Mouse (Mus musculus) heart, embryonic 12.5 days (tissue): ENCODE measurements around the gene Slc46a2. TPM values are rescaled to one million over a fixed set of nuclear protein-coding genes. Genes with fewer than 3 reads are reported as not detected.
A peak's percentile ranks its signal among the peaks of the same experiment; 100 is the strongest.

Source experiments
- ATAC-seq: fragments of 200-750 bp; cut with Nextera tagmentation; 2 replicates; pipeline ENCODE4 v1.8.0; 2017; ENCODE audit warnings: moderate TSS enrichment, moderate library complexity; ENCODE audit not compliant: insufficient number of reproducible peaks, low FRiP score
- H3K27ac ChIP-seq: fragments of 300-500 bp; sonication (generic); 2 replicates; pipeline ENCODE4 v1.5.1; 2016; ENCODE audit warnings: mild to moderate bottlenecking, moderate library complexity; ENCODE audit not compliant: poor library complexity, severe bottlenecking
- H3K27me3 ChIP-seq: fragments of 300-500 bp; sonication (generic); replicated peaks from 2 replicates; pipeline ENCODE4 v1.6.1; 2016; ENCODE audit warnings: mild to moderate bottlenecking, moderate library complexity
- H3K36me3 ChIP-seq: fragments of 300-500 bp; sonication (generic); 2 replicates; pipeline ENCODE4 v1.6.1; 2016; ENCODE audit warnings: mild to moderate bottlenecking, moderate library complexity
- H3K4me1 ChIP-seq: fragments of 300-500 bp; sonication (generic); replicated peaks from 2 replicates; pipeline ENCODE4 v1.6.1; 2016; ENCODE audit warnings: mild to moderate bottlenecking
- H3K4me2 ChIP-seq: fragments of 300-500 bp; sonication (generic); 2 replicates; pipeline ENCODE4 v1.6.1; 2016; ENCODE audit warnings: mild to moderate bottlenecking, moderate library complexity
- H3K4me3 ChIP-seq: fragments of 300-500 bp; sonication (generic); 2 replicates; pipeline ENCODE4 v1.5.1; 2016; ENCODE audit warnings: mild to moderate bottlenecking
- H3K9ac ChIP-seq: fragments of 300-500 bp; sonication (generic); 2 replicates; pipeline ENCODE4 v1.6.1; 2016; ENCODE audit warnings: mild to moderate bottlenecking, moderate library complexity
- H3K9me3 ChIP-seq: fragments of 300-500 bp; sonication (generic); replicated peaks from 2 replicates; pipeline ENCODE4 v1.6.1; 2016; ENCODE audit warnings: mild to moderate bottlenecking, moderate library complexity
- WGBS: fragments of 180-500 bp; shearing (Covaris S2); methylation state at CpG from one replicate; pipeline ENCODE4 v1.1.7; 2016; 5-methylcytosine and 5-hydroxymethylcytosine counted together
- polyA plus RNA-seq: library from polyadenylated mRNA; unstranded; fragments of >200 nt; fragmentation: Nextera tagmentation; extraction: Ambion mirVana; gene quantifications from 2 replicates; pipeline ENCODE4 v1.2.1, GENCODE M21; 2016

Slc46a2 gene
- polyA plus RNA-seq, 1 experiment from 2014 or later, result not detected

- Histone ChIP-seq H3K36me3 (no peaks in the 10 kb centered on the region), H3K27me3 (no peaks in the 10 kb centered on the region), H3K4me3 (no peak overlapping the region), H3K9ac (no peak overlapping the region), H3K27ac (no peak overlapping the region), H3K9me3 (no peaks in the 10 kb centered on the region), H3K4me1 (peaks cover 23% of the 10 kb centered on the region), H3K4me2 (no peak overlapping the region)
- 62% methylated on average over 10 of the region's 10 CpGs for WGBS
- no peak for ATAC-seq
These were observed 7.1 kb downstream of the Slc46a2 start for GRCm38 (mm10) chr4:59907657-59908230.

GRCm38 (mm10) chr4:59907092-59907491 lies 7.8 kb downstream of the Slc46a2 start:
- ATAC-seq, result no peak
- no peaks in the 10 kb centered on the region for H3K27me3 ChIP-seq
- H3K4me2 ChIP-seq, result no peak overlapping the region
- H3K4me3 ChIP-seq, result no peak overlapping the region
- peaks cover 28% of the 10 kb centered on the region for H3K4me1 ChIP-seq
- H3K27ac ChIP-seq, result no peak overlapping the region
- H3K36me3 ChIP-seq, result no peaks in the 10 kb centered on the region
- no peaks in the 10 kb centered on the region for H3K9me3 ChIP-seq
- H3K9ac ChIP-seq, result no peak overlapping the region
- WGBS, result 86% methylated on average over 6 of the region's 6 CpGs

GRCm38 (mm10) chr4:59902547-59902946 lies 12.3 kb downstream of the Slc46a2 start:
- Histone ChIP-seq H3K27me3 (no peaks in the 10 kb centered on the region), H3K4me1 (peaks cover 45% of the 10 kb centered on the region), H3K4me2 (no peak overlapping the region), H3K36me3 (peaks cover 6% of the 10 kb centered on the region; the same call in 1 of the 2 replicates), H3K4me3 (no peak overlapping the region), H3K27ac (0 out of 2 replicates have a peak overlapping the region, but pooled peaks have one; percentile 35), H3K9ac (no peak overlapping the region), H3K9me3 (no peaks in the 10 kb centered on the region)
- ATAC-seq, result no peak
- WGBS, result 70% methylated on average over 6 of the region's 6 CpGs

- no peaks in the 10 kb centered on the region for H3K9me3 ChIP-seq
- no peaks in the 10 kb centered on the region for H3K27me3 ChIP-seq
- H3K9ac ChIP-seq, result no peak overlapping the region
- H3K36me3 ChIP-seq, result peaks cover 6% of the 10 kb centered on the region; the same call in 1 of the 2 replicates
- no peak for ATAC-seq
- 0 out of 2 replicates have a peak overlapping the region, but pooled peaks have one; percentile 35 for H3K27ac ChIP-seq
- no peak overlapping the region for H3K4me3 ChIP-seq
- WGBS, result 84% methylated on average over 6 of the region's 6 CpGs
- no peak overlapping the region for H3K4me2 ChIP-seq
- H3K4me1 ChIP-seq, result peaks cover 52% of the 10 kb centered on the region
These were observed 13.0 kb downstream of the Slc46a2 start for GRCm38 (mm10) chr4:59901810-59902209.

- H3K36me3 ChIP-seq, result peaks cover 24% of the 10 kb centered on the region
- no peak overlapping the region for H3K4me3 ChIP-seq
- H3K9me3 ChIP-seq, result no peaks in the 10 kb centered on the region
- no peak overlapping the region for H3K4me2 ChIP-seq
- H3K9ac ChIP-seq, result peak overlapping the region; percentile 31; the same call in 1 of the 2 replicates
- H3K27ac ChIP-seq, result peak overlapping the region; percentile 95
- H3K27me3 ChIP-seq, result no peaks in the 10 kb centered on the region
- 18% methylated on average over 9 of the region's 9 CpGs for WGBS
- peaks cover 39% of the 10 kb centered on the region for H3K4me1 ChIP-seq
- ATAC-seq, result peak; percentile 86
These were observed 16.3 kb downstream of the Slc46a2 start for GRCm38 (mm10) chr4:59898521-59898919.

GRCm38 (mm10) chr4:59897814-59898520 lies 16.9 kb downstream of the Slc46a2 start:
- no peak overlapping the region for H3K4me3 ChIP-seq
- H3K36me3 ChIP-seq, result peaks cover 24% of the 10 kb centered on the region
- peaks cover 35% of the 10 kb centered on the region for H3K4me1 ChIP-seq
- H3K27ac ChIP-seq, result peak overlapping the region; percentile 95
- H3K9ac ChIP-seq, result peak overlapping the region; percentile 31; the same call in 1 of the 2 replicates
- 53% methylated on average over 12 of the region's 12 CpGs for WGBS
- no peak overlapping the region for H3K4me2 ChIP-seq
- no peaks in the 10 kb centered on the region for H3K27me3 ChIP-seq
- no peaks in the 10 kb centered on the region for H3K9me3 ChIP-seq
- ATAC-seq, result 0 out of 2 replicates have a peak, but pooled peaks have one; percentile 1

GRCm38 (mm10) chr4:59896000-59896399 lies 18.9 kb downstream of the Slc46a2 start:
- Histone ChIP-seq H3K4me3 (no peak overlapping the region), H3K27ac (no peak overlapping the region), H3K4me2 (no peak overlapping the region), H3K9ac (no peak overlapping the region), H3K9me3 (no peaks in the 10 kb centered on the region), H3K4me1 (peaks cover 35% of the 10 kb centered on the region), H3K27me3 (no peaks in the 10 kb centered on the region), H3K36me3 (peaks cover 23% of the 10 kb centered on the region)
- 72% methylated on average over 5 of the region's 5 CpGs for WGBS
- no peak for ATAC-seq

- Histone ChIP-seq H3K9me3 (no peaks in the 10 kb centered on the region), H3K9ac (no peak overlapping the region), H3K4me2 (no peak overlapping the region), H3K36me3 (peaks cover 18% of the 10 kb centered on the region), H3K4me3 (no peak overlapping the region), H3K27me3 (no peaks in the 10 kb centered on the region), H3K4me1 (peaks cover 38% of the 10 kb centered on the region), H3K27ac (peak overlapping the region; percentile 9)
- no peak for ATAC-seq
- WGBS, result 87% methylated on average over 3 of the region's 3 CpGs
These were observed 19.8 kb downstream of the Slc46a2 start for GRCm38 (mm10) chr4:59894977-59895575.

- no peak overlapping the region for H3K9ac ChIP-seq
- no peak overlapping the region for H3K4me2 ChIP-seq
- H3K4me1 ChIP-seq, result peaks cover 44% of the 10 kb centered on the region
- WGBS, result 71% methylated on average over 8 of the region's 8 CpGs
- H3K27me3 ChIP-seq, result no peaks in the 10 kb centered on the region
- peaks cover 18% of the 10 kb centered on the region for H3K36me3 ChIP-seq
- no peak for ATAC-seq
- no peaks in the 10 kb centered on the region for H3K9me3 ChIP-seq
- H3K4me3 ChIP-seq, result no peak overlapping the region
- H3K27ac ChIP-seq, result peak overlapping the region; percentile 10; the same call in 1 of the 2 replicates
These were observed 20.4 kb downstream of the Slc46a2 start for GRCm38 (mm10) chr4:59894415-59894814.

- no peak overlapping the region for H3K4me3 ChIP-seq
- H3K36me3 ChIP-seq, result peaks cover 18% of the 10 kb centered on the region
- H3K4me1 ChIP-seq, result peaks cover 30% of the 10 kb centered on the region
- H3K27me3 ChIP-seq, result no peaks in the 10 kb centered on the region
- ATAC-seq, result no peak
- no peak overlapping the region for H3K4me2 ChIP-seq
- H3K9ac ChIP-seq, result no peak overlapping the region
- 90% methylated on average over 5 of the region's 5 CpGs for WGBS
- H3K9me3 ChIP-seq, result no peaks in the 10 kb centered on the region
- no peak overlapping the region for H3K27ac ChIP-seq
These were observed 22.1 kb downstream of the Slc46a2 start for GRCm38 (mm10) chr4:59892731-59893130.

- H3K4me1 ChIP-seq, result peaks cover 21% of the 10 kb centered on the region
- ATAC-seq, result no peak
- no peak overlapping the region for H3K4me3 ChIP-seq
- 84% methylated on average over 10 of the region's 10 CpGs for WGBS
- no peak overlapping the region for H3K4me2 ChIP-seq
- peak overlapping the region; percentile 58 for H3K27ac ChIP-seq
- no peaks in the 10 kb centered on the region for H3K9me3 ChIP-seq
- H3K9ac ChIP-seq, result no peak overlapping the region
- H3K36me3 ChIP-seq, result peaks cover 18% of the 10 kb centered on the region
- no peaks in the 10 kb centered on the region for H3K27me3 ChIP-seq
These were observed 23.0 kb downstream of the Slc46a2 start for GRCm38 (mm10) chr4:59891723-59892416.
